Mouse (Mus musculus) myocyte (in vitro differentiated cells): ENCODE results near the gene Olfr954. TPM values are rescaled to one million over a fixed set of nuclear protein-coding genes. Genes with fewer than 3 reads are reported as not detected.

Experiments
- H3K27me3 ChIP-seq: one replicate; pipeline ENCODE4 v1.6.1; 2011; ENCODE audit not compliant: control insufficient read depth, insufficient read depth, insufficient read length
- H3K36me3 ChIP-seq: one replicate; pipeline ENCODE4 v1.6.1; 2011; ENCODE audit not compliant: control insufficient read depth, insufficient read depth
- H3K4me2 ChIP-seq: one replicate; pipeline ENCODE4 v1.6.1; 2011; ENCODE audit warnings: low read depth, control low read depth
- H3K4me3 ChIP-seq: one replicate; pipeline ENCODE4 v1.5.1; 2011; ENCODE audit warnings: mild to moderate bottlenecking, control low read depth, moderate library complexity
- H3K79me2 ChIP-seq: one replicate; pipeline ENCODE4 v1.6.1; 2011; ENCODE audit not compliant: control insufficient read depth, insufficient read depth
- H3ac ChIP-seq: one replicate; pipeline ENCODE4 v1.6.1; 2011; ENCODE audit not compliant: control insufficient read depth, insufficient read length
- CEBPB ChIP-seq: IDR thresholded peaks from 2 replicates; pipeline ENCODE4 v1.6.1; 2011; ENCODE audit warnings: mild to moderate bottlenecking, moderate library complexity; ENCODE audit not compliant: poor library complexity, insufficient read depth, severe bottlenecking
- E2F4 ChIP-seq: IDR thresholded peaks from one replicate; pipeline ENCODE4 v1.6.1; 2011; ENCODE audit warnings: mild to moderate bottlenecking, control low read depth, moderate library complexity; ENCODE audit not compliant: insufficient read depth
- MAX ChIP-seq: IDR thresholded peaks from one replicate; pipeline ENCODE4 v1.6.1; 2011; ENCODE audit warnings: low read depth, mild to moderate bottlenecking, control low read depth
- MYOD1 ChIP-seq, 3 experiments: IDR thresholded peaks; one replicate each; pipeline ENCODE4 v1.6.1; 2011; ENCODE audit warnings: control low read depth in 2 of 3, low read depth in 2 of 3, mild to moderate bottlenecking in 2 of 3, moderate library complexity in 1 of 3; ENCODE audit not compliant: insufficient read length in 2 of 3, control insufficient read depth in 1 of 3
- MYOG ChIP-seq, 3 experiments: IDR thresholded peaks; one replicate each; pipeline ENCODE4 v1.6.1; 2011; ENCODE audit warnings: control low read depth in 2 of 3, low read depth in 2 of 3, mild to moderate bottlenecking in 2 of 3; ENCODE audit not compliant: insufficient read length in 2 of 3, control insufficient read depth in 1 of 3, insufficient read depth in 1 of 3
- POLR2A ChIP-seq: IDR thresholded peaks from one replicate; pipeline ENCODE4 v1.6.1; 2011; ENCODE audit warnings: low read depth, mild to moderate bottlenecking, control low read depth, moderate library complexity; ENCODE audit not compliant: insufficient read length
- POLR2AphosphoS2 ChIP-seq: IDR thresholded peaks from one replicate; pipeline ENCODE4 v1.6.1; 2011; ENCODE audit warnings: low read depth, control low read depth; ENCODE audit not compliant: insufficient read length
- REST ChIP-seq: IDR thresholded peaks from one replicate; pipeline ENCODE4 v1.6.1; 2011; ENCODE audit warnings: mild to moderate bottlenecking, control low read depth, moderate library complexity; ENCODE audit not compliant: insufficient read depth, insufficient read length
- SRF ChIP-seq: IDR thresholded peaks from one replicate; pipeline ENCODE4 v1.6.1; 2011; ENCODE audit warnings: low read depth; ENCODE audit not compliant: control insufficient read depth, insufficient read length
- TCF12 ChIP-seq: IDR thresholded peaks from one replicate; pipeline ENCODE4 v1.6.1; 2011; ENCODE audit warnings: mild to moderate bottlenecking, control low read depth; ENCODE audit not compliant: poor library complexity, insufficient read depth, severe bottlenecking
- TCF3 ChIP-seq: IDR thresholded peaks from one replicate; pipeline ENCODE4 v1.6.1; 2011; ENCODE audit warnings: low read depth, control low read depth; ENCODE audit not compliant: insufficient read length
- USF1 ChIP-seq: IDR thresholded peaks from one replicate; pipeline ENCODE4 v1.6.1; 2011; ENCODE audit warnings: low read depth, mild to moderate bottlenecking, control low read depth, moderate library complexity
- polyA plus RNA-seq: library from polyadenylated mRNA; unstranded; fragments of >200 nt; fragmentation: generic; extraction: Trizol; gene quantifications from one replicate; pipeline ENCODE4 v1.2.1, GENCODE M21; 2012; ENCODE audit warnings: missing spikeins

Olfr954 gene
- not detected for polyA plus RNA-seq

DNA sequence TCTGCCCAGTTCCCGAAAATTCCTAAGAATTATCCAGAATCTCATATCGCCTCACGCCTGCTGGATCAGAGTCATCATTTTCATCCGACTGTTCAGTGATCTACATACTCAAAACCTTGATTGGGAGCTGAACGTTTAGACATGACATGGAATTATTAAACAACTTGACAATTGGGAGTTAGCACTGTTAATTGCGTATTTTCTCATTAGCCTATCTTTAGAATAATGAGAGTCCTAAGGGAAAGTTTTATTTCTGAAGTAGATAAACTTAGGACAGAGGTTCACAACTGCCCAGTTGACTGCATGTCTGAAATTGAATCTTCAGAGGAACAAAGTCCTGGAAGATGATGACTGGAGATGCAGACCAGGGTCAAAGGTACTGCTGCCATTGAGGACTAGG is at the start of gene Olfr954:
TSS of gene Olfr954 (plus strand) at position 301 of the 400 bp plus-strand sequence.
- TF ChIP-seq SRF (no peak), POLR2A (no peak), CEBPB (no peak), TCF12 (no peak), MAX (no peak), MYOD1 (IDR thresholded peaks at IDR 0.05; ENCODE audit: control insufficient read depth in 1 of 3, insufficient read length in 2 of 3, low read depth in 2 of 3) (no peak), E2F4 (no peak), USF1 (no peak), POLR2AphosphoS2 (no peak), REST (no peak), MYOG (IDR thresholded peaks at IDR 0.05; ENCODE audit: control insufficient read depth in 1 of 3, insufficient read depth in 1 of 3, insufficient read length in 2 of 3, low read depth in 2 of 3) (no peak), TCF3 (no peak)
- H3K27me3 ChIP-seq, result no peaks in the 10 kb centered on the region
- H3K4me3 ChIP-seq, result no peak within 1 kb of the TSS

DNA sequence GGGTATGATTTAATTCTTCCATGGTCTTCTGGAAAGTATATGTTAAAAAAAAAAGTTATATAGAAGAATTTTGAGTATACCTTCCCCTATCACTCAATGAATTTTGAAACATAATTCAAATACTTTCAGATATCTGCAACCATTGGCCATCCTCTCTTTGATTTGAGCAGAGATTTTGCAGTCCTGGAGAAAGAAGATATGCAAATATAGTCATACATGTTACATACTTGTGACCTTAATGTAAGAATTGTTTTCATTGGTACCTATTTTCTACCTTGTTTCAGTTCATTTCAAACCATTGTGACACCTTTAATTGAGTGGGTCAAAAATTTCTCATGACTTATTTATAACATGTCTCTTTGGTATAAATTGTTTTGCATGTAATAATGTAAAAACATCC is 29.5 kb upstream of the Olfr954 start, which contains the start of gene Olfr952:
TSS of gene Olfr952 (minus strand) at position 101 of the 400 bp plus-strand sequence.
- no peak for TF ChIP-seq SRF
- TF ChIP-seq CEBPB, result no peak
- TF ChIP-seq MYOG (IDR thresholded peaks at IDR 0.05; ENCODE audit: control insufficient read depth in 1 of 3, insufficient read depth in 1 of 3, insufficient read length in 2 of 3, low read depth in 2 of 3), result no peak
- TF ChIP-seq MAX, result no peak
- no peak for TF ChIP-seq MYOD1 (IDR thresholded peaks at IDR 0.05; ENCODE audit: control insufficient read depth in 1 of 3, insufficient read length in 2 of 3, low read depth in 2 of 3)
- no peak for TF ChIP-seq POLR2A
- no peak for TF ChIP-seq E2F4
- TF ChIP-seq POLR2AphosphoS2, result no peak
- TF ChIP-seq REST, result no peak
- TF ChIP-seq USF1, result no peak
- no peak for TF ChIP-seq TCF3
- TF ChIP-seq TCF12, result no peak
- no peak within 1 kb of the TSS for H3K4me2 ChIP-seq
- H3K27me3 ChIP-seq, result no peaks in the 10 kb centered on the region
- H3K4me3 ChIP-seq, result no peak within 1 kb of the TSS
- no peak within 1 kb of the TSS for H3ac ChIP-seq
- no peaks in the 10 kb centered on the region for H3K36me3 ChIP-seq
- H3K79me2 ChIP-seq, result no peaks in the 10 kb centered on the region

More for the DNA sequence above, at the start of gene Olfr954:
- H3K79me2 ChIP-seq, result no peaks in the 10 kb centered on the region
- H3K4me2 ChIP-seq, result no peak within 1 kb of the TSS
- H3K36me3 ChIP-seq, result no peaks in the 10 kb centered on the region
- no peak within 1 kb of the TSS for H3ac ChIP-seq

DNA sequence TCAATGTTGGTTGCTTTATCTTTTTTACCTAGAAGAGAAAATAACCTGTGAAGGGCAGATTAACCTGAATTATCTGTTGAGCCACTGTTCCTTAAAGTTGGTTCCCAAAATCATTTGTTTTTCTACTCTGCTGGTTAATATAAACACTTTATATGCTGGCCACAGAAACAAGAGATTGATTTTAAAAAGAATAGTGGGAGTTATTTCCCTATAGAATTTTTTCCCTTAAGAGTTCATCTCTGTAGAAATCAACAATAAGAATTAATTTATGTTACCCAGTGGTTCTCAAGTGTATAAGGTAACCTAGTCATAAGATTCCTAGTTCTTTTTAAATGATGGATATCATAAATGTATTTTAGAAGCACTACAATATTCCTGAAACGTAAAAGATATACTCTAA is 15.3 kb downstream of the Olfr954 start, which contains the start of gene Olfr955:
TSS of gene Olfr955 (minus strand) at position 101 of the 400 bp plus-strand sequence.
- no peak within 1 kb of the TSS for H3K4me2 ChIP-seq
- no peak within 1 kb of the TSS for H3K4me3 ChIP-seq
- H3K36me3 ChIP-seq, result no peaks in the 10 kb centered on the region
- H3ac ChIP-seq, result no peak within 1 kb of the TSS
- no peaks in the 10 kb centered on the region for H3K79me2 ChIP-seq
- TF ChIP-seq MAX, result no peak
- TF ChIP-seq MYOD1 (IDR thresholded peaks at IDR 0.05; ENCODE audit: control insufficient read depth in 1 of 3, insufficient read length in 2 of 3, low read depth in 2 of 3), result no peak
- no peak for TF ChIP-seq SRF
- no peak for TF ChIP-seq TCF12
- TF ChIP-seq MYOG (IDR thresholded peaks at IDR 0.05; ENCODE audit: control insufficient read depth in 1 of 3, insufficient read depth in 1 of 3, insufficient read length in 2 of 3, low read depth in 2 of 3), result no peak
- TF ChIP-seq POLR2A, result no peak
- TF ChIP-seq REST, result no peak
- no peak for TF ChIP-seq TCF3
- no peak for TF ChIP-seq POLR2AphosphoS2
- TF ChIP-seq E2F4, result no peak
- no peak for TF ChIP-seq CEBPB
- no peak for TF ChIP-seq USF1
- H3K27me3 ChIP-seq, result no peaks in the 10 kb centered on the region

DNA sequence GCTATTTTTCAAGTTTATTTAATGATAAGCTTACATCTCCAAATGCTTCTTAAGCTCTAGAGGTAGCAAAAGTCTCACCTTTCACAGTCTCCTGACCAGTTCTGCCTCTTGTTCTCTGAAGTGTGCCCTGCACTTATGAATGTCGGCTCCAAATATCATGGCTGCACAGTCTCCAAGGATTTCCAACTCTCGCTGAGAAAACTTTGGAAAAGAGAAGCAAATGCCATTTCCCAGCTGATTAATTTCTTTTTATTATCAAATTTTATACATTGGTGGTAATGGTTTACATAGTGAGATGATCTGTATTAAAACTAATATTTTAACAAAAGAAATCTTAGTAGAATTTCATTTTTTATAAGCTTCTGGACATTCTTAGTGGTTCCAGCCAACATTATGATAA is 37.4 kb downstream of the Olfr954 start, which contains the start of gene Olfr44:
TSS of gene Olfr44 (minus strand) at position 101 of the 400 bp plus-strand sequence.
- no peak within 1 kb of the TSS for H3ac ChIP-seq
- H3K79me2 ChIP-seq, result no peaks in the 10 kb centered on the region
- H3K27me3 ChIP-seq, result no peaks in the 10 kb centered on the region
- H3K36me3 ChIP-seq, result no peaks in the 10 kb centered on the region
- no peak within 1 kb of the TSS for H3K4me2 ChIP-seq
- no peak within 1 kb of the TSS for H3K4me3 ChIP-seq
- TF ChIP-seq POLR2AphosphoS2 (no peak), SRF (no peak)

DNA sequence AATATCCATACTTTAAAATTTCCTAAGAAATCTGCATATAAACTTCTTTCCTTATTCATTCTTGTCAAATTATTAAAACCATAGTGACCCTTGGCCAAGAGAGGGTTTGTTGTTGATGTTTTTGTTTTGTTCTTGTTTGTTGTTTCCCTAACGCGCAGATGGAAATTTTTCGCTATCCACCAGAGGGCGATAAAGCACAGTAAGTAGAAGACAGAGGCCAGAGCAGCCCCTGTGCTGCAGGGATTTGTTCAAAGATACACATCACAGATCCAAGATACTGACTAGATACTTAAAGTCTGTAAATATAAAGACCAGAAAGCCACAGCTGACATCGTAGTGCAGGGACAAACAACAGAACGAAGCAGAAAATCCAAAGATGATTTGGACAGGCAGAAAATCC is 52.5 kb downstream of the Olfr954 start:
- Histone ChIP-seq H3K4me3 (no peak overlapping the region), H3K4me2 (no peak overlapping the region), H3ac (no peak overlapping the region), H3K36me3 (no peaks in the 10 kb centered on the region), H3K79me2 (no peaks in the 10 kb centered on the region), H3K27me3 (no peaks in the 10 kb centered on the region)
- no peak for TF ChIP-seq MYOG (IDR thresholded peaks at IDR 0.05; ENCODE audit: control insufficient read depth in 1 of 3, insufficient read depth in 1 of 3, insufficient read length in 2 of 3, low read depth in 2 of 3)
- no peak for TF ChIP-seq CEBPB
- no peak for TF ChIP-seq SRF
- TF ChIP-seq TCF12, result no peak
- no peak for TF ChIP-seq TCF3
- TF ChIP-seq MAX, result no peak
- TF ChIP-seq REST, result no peak
- no peak for TF ChIP-seq POLR2AphosphoS2
- no peak for TF ChIP-seq POLR2A
